Mouse (Mus musculus) lung, postnatal 0 days (tissue): Measurements from ENCODE around the gene Slpi.
"Not testable (repeated sequence)": the region's sequence is repeated elsewhere in the genome, so short reads cannot be mapped to it uniquely, and the experiment has no call there.

Experiments used
- CTCF ChIP-seq: IDR thresholded peaks from 2 replicates; pipeline ENCODE4 v1.5.1; 2016; ENCODE audit warnings: antibody characterized with exemption, mild to moderate bottlenecking
- EP300 ChIP-seq: IDR thresholded peaks from 2 replicates; pipeline ENCODE4 v1.6.1; 2016; ENCODE audit warnings: antibody characterized with exemption, mild to moderate bottlenecking, control low read depth

- not testable (repeated sequence) for TF ChIP-seq CTCF, EP300
These were observed 56.5 kb downstream of the Slpi start, which contains the start of gene Svs5 for GRCm38 (mm10) chr2:164332440-164332839.
